Mouse (Mus musculus): ENCODE measurements around the gene Slc6a11. TPM values are rescaled to one million over a fixed set of nuclear protein-coding genes. Genes with fewer than 3 reads are reported as not detected.

Slc6a11 gene
- polyA plus RNA-seq, 1 experiment from 2014 or later, result 0.17 TPM

GRCm38 (mm10) chr6:114273997-114274728 lies 143.1 kb downstream of the Slc6a11 start:
- Histone ChIP-seq H3K4me1 (no peaks in the 10 kb centered on the region), H3K27me3 (peaks cover 42% of the 10 kb centered on the region; the same call in 1 of the 2 replicates), H3K9me3 (replicated peaks) (no peaks in the 10 kb centered on the region), H3K9ac (no peak overlapping the region), H3K36me3 (no peaks in the 10 kb centered on the region), H3K4me3 (replicated peaks) (no peak overlapping the region), H3K27ac (no peak overlapping the region), H3K4me2 (no peak overlapping the region)
- no peak for ATAC-seq (replicated peaks; ENCODE audit: low FRiP score)
- 44% methylated on average over 14 of the region's 14 CpGs for WGBS

DNA sequence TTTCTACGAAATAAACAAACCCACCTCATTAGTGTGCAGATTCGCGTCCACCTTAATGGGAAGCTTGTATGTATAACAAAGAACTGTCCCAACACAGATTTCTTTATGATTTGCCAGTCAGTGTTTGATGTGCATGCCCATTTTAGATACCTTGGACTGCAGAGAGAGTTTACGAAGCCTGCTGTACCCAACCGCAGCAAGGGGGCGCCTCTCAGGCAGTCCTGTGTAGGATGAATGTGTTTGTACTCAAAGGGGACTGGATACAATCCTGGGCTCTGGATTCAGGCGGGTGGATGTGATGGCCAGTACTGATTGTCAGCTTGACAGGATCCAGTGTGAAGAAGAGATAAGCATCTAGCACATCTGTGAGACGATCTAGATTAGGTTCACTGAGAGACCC lies 144.8 kb downstream of the Slc6a11 start:
- WGBS, result 64% methylated on average over 8 of the region's 8 CpGs
- H3K9ac ChIP-seq, result no peak overlapping the region
- H3K36me3 ChIP-seq, result no peaks in the 10 kb centered on the region
- H3K9me3 ChIP-seq (replicated peaks), result no peaks in the 10 kb centered on the region
- no peak overlapping the region for H3K4me3 ChIP-seq (replicated peaks)
- no peak for ATAC-seq (replicated peaks; ENCODE audit: low FRiP score)
- no peak overlapping the region for H3K4me2 ChIP-seq
- no peak overlapping the region for H3K27ac ChIP-seq
- H3K27me3 ChIP-seq, result peaks cover 55% of the 10 kb centered on the region
- H3K4me1 ChIP-seq, result no peaks in the 10 kb centered on the region

DNA sequence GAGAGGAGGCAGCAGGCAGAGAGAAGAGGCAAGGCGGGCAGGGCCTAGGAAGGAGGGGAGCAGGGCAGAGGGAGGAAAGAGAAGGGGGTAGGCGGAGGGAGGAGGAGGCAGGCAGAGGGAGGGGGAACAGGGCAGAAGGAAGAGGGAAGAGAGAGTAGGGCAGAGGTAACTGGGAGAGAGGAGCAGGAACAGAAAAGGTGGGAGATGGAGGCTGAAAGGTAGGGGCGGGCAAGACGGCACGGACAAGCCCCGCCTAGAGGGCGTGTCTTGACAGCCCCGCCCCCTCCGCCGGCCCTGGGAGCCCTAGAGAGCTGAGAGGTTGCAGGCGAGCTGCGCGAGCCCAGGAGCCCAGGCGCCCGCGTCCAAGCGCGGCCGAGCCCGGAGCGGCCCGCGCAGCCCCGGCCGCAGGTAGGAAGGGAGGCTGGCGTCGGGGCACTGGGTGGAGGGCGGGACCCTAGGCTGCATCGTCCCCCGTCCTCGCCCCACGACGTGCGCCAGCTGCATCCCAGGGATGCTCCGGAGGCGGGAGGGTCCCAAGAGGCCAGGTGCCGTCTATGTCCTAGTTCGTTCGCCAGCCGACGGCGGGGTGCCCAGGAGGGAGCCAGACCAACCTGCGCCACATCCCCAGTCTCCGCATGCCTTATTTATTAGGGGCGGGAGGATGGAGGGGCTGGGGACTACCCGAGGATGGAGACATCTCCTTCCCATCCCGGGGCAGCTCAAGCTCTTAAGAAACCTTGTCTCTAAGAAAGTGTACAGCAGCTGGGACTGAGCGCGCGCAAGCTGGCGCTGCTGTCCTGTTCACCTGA lies 151.6 kb downstream of the Slc6a11 start, which contains the start of gene Slc6a1:
Gene Slc6a1, plus strand, starts transcription at position 167 of the 809 bp plus-strand sequence.
- ATAC-seq (replicated peaks; ENCODE audit: low FRiP score), result peak; percentile 91
- H3K4me3 ChIP-seq (replicated peaks), result peak within 1 kb of the TSS; percentile 27
- no peak within 1 kb of the TSS for H3K9ac ChIP-seq
- WGBS, result under 1% methylated on average over 51 of the region's 51 CpGs
- peaks cover 89% of the 10 kb centered on the region for H3K27me3 ChIP-seq
- H3K36me3 ChIP-seq, result no peaks in the 10 kb centered on the region
- no peaks in the 10 kb centered on the region for H3K9me3 ChIP-seq (replicated peaks)
- H3K4me2 ChIP-seq, result peak within 1 kb of the TSS; percentile 49
- no peak within 1 kb of the TSS for H3K27ac ChIP-seq
- H3K4me1 ChIP-seq, result peaks cover 6% of the 10 kb centered on the region

- H3K4me1 ChIP-seq, result peaks cover 6% of the 10 kb centered on the region
- no peaks in the 10 kb centered on the region for H3K9me3 ChIP-seq (replicated peaks)
- H3K36me3 ChIP-seq, result no peaks in the 10 kb centered on the region
- H3K27ac ChIP-seq, result no peak overlapping the region
- ATAC-seq (replicated peaks; ENCODE audit: low FRiP score), result no peak
- H3K4me3 ChIP-seq (replicated peaks), result no peak overlapping the region
- no peak overlapping the region for H3K9ac ChIP-seq
- H3K4me2 ChIP-seq, result no peak overlapping the region
- 16% methylated on average over 8 of the region's 8 CpGs for WGBS
- peaks cover 92% of the 10 kb centered on the region for H3K27me3 ChIP-seq
Observed at GRCm38 (mm10) chr6:114283278-114283770, 152.3 kb downstream of the Slc6a11 start.

DNA sequence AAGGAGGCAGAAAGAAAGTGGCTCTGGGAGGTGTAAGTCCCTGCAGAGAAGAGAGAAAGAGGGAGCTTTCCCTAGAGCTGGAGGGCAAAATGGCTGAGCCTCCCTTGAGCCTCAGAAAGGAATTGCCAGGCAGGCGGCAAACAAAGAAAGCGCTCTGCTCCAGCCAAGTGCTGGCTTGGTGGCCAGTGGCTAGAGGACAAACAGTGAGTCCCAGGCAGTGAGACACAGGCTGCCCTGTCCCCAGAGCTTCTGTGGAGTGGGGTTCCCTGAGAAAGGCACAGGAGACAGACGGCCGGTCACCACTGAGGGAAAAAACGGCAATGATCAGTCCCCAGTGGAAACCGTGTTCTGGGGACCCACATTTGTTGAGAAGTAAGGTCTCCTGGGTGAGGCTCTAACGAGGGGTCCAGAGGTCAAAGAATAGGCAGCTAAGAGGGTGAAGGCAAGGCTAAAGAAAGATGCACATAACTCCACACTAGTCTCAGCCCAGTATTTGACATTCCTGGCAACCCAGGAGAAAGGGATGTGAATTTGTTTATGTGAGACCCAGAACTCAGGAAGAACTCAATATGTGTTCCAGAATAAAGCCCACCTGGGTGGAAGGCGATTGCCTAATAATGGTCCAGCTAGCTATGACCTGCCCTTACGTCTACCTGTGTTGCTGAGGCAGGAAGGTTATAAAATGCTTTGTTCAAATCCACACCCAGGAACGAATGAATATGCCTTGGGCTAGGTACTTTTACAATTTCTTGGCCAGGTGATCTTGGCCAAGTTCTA lies 153.1 kb downstream of the Slc6a11 start:
- 48% methylated on average over 10 of the region's 10 CpGs for WGBS
- Histone ChIP-seq H3K4me2 (no peak overlapping the region), H3K27ac (no peak overlapping the region), H3K4me1 (peaks cover 6% of the 10 kb centered on the region), H3K9me3 (replicated peaks) (no peaks in the 10 kb centered on the region), H3K27me3 (peaks cover 93% of the 10 kb centered on the region), H3K36me3 (no peaks in the 10 kb centered on the region), H3K4me3 (replicated peaks) (no peak overlapping the region), H3K9ac (no peak overlapping the region)
- ATAC-seq (replicated peaks; ENCODE audit: low FRiP score), result no peak

- H3K27ac ChIP-seq, result no peak overlapping the region
- no peaks in the 10 kb centered on the region for H3K9me3 ChIP-seq (replicated peaks)
- H3K4me1 ChIP-seq, result peaks cover 6% of the 10 kb centered on the region
- 38% methylated on average over 4 of the region's 4 CpGs for WGBS
- no peak overlapping the region for H3K4me2 ChIP-seq
- no peak overlapping the region for H3K4me3 ChIP-seq (replicated peaks)
- no peaks in the 10 kb centered on the region for H3K36me3 ChIP-seq
- ATAC-seq (replicated peaks; ENCODE audit: low FRiP score), result no peak
- H3K9ac ChIP-seq, result no peak overlapping the region
- H3K27me3 ChIP-seq, result peaks cover 94% of the 10 kb centered on the region
Observed at GRCm38 (mm10) chr6:114285424-114285823, 154.4 kb downstream of the Slc6a11 start.

DNA sequence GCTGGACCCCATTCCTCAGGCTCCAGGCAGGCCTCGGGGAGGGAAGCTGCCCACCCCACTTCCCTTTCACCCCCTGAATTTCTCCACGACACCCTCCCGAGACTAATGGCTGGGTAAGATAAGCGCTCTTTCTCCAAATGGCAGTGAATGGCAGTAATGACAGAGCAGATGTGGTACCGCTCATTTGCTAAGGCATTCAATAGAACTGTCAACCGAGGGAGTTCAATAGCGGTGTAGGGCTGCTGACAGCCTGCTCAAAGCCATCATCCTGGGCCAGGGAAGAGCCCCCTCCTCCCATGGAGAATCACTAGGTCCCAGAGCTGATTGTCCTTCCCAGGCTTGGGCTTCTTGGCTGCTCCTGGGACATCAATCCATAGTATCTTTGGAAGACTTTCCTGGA lies 158.1 kb downstream of the Slc6a11 start:
- Histone ChIP-seq H3K27ac (no peak overlapping the region), H3K36me3 (no peaks in the 10 kb centered on the region), H3K4me2 (no peak overlapping the region), H3K27me3 (peaks cover 71% of the 10 kb centered on the region), H3K9ac (no peak overlapping the region), H3K4me3 (replicated peaks) (no peak overlapping the region), H3K4me1 (no peaks in the 10 kb centered on the region), H3K9me3 (replicated peaks) (no peaks in the 10 kb centered on the region)
- no peak for ATAC-seq (replicated peaks; ENCODE audit: low FRiP score)
- WGBS, result 19% methylated on average over 7 of the region's 7 CpGs

DNA sequence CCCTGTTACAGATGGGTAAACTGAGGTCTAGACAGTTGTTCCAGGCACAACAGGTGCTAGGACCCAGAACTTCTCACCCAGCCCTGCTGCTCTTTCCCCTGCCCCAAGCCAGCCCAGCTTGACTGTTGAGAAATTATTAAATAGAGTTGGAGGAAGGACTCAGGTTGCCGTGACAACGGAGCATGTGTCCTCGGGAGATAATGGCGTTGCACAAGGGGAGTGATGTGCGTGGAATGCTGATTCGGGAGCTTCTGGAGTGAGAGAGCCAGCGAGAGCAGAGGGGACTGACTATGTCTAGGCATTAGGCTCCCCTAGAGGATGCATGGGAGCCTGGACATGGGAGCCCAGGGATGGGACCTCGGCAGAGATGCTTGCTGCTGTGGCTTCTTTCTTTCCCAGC lies 159.1 kb downstream of the Slc6a11 start:
- H3K36me3 ChIP-seq, result no peaks in the 10 kb centered on the region
- H3K4me1 ChIP-seq, result no peaks in the 10 kb centered on the region
- peaks cover 60% of the 10 kb centered on the region for H3K27me3 ChIP-seq
- WGBS, result 57% methylated on average over 8 of the region's 8 CpGs
- no peak overlapping the region for H3K9ac ChIP-seq
- H3K4me3 ChIP-seq (replicated peaks), result no peak overlapping the region
- H3K27ac ChIP-seq, result no peak overlapping the region
- ATAC-seq (replicated peaks; ENCODE audit: low FRiP score), result no peak
- H3K4me2 ChIP-seq, result no peak overlapping the region
- H3K9me3 ChIP-seq (replicated peaks), result no peaks in the 10 kb centered on the region

DNA sequence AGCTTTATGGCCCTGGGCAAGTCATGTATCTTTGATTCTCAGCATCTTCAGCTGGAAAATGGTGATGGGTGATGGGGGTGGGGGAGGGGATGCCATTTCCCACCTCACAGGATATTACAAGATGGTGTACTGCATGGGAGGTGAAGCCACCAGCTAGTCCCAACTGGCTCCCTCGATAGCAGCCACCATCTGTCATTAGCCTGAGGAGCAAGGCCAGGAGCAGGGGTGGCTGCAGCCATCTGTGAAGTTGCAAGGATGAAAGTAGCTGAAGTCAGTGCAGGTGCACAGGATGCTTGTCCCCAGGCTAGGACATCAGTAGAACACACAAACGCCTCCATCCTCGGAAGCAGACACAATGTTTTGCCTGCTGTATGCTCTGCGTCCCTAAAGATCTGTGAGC lies 159.9 kb downstream of the Slc6a11 start:
- peaks cover 53% of the 10 kb centered on the region for H3K27me3 ChIP-seq

DNA sequence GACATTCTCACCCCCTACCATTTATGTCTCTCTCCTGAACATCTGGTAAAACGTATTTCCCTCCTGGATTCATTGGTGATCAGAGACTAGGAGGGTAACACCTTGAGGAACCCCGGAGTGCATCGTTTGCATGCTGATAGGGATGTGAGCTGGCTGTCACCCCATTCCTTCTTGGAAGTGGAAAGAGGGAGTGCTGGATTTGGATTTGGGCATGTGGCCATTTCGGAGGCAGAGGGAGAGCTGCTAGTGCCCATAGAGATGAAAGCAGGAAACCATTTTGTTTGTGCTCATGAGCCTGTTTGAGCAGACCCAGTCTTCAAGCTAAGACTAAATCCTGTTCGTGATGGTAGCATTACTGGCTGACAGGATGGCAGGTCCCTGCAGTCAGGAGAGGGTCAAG lies 160.4 kb downstream of the Slc6a11 start:
- Histone ChIP-seq H3K4me1 (no peaks in the 10 kb centered on the region), H3K4me3 (replicated peaks) (no peak overlapping the region), H3K27ac (no peak overlapping the region), H3K36me3 (no peaks in the 10 kb centered on the region), H3K4me2 (no peak overlapping the region), H3K27me3 (peaks cover 48% of the 10 kb centered on the region), H3K9ac (no peak overlapping the region), H3K9me3 (replicated peaks) (no peaks in the 10 kb centered on the region)
- 52% methylated on average over 5 of the region's 5 CpGs for WGBS
- ATAC-seq (replicated peaks; ENCODE audit: low FRiP score), result no peak

More for the DNA sequence above, 159.9 kb downstream of the Slc6a11 start:
- WGBS, result 59% methylated on average over 4 of the region's 4 CpGs
- Histone ChIP-seq H3K4me3 (replicated peaks) (no peak overlapping the region), H3K9ac (no peak overlapping the region), H3K9me3 (replicated peaks) (no peaks in the 10 kb centered on the region), H3K36me3 (no peaks in the 10 kb centered on the region), H3K4me1 (no peaks in the 10 kb centered on the region), H3K27ac (no peak overlapping the region), H3K4me2 (no peak overlapping the region)
- no peak for ATAC-seq (replicated peaks; ENCODE audit: low FRiP score)

DNA sequence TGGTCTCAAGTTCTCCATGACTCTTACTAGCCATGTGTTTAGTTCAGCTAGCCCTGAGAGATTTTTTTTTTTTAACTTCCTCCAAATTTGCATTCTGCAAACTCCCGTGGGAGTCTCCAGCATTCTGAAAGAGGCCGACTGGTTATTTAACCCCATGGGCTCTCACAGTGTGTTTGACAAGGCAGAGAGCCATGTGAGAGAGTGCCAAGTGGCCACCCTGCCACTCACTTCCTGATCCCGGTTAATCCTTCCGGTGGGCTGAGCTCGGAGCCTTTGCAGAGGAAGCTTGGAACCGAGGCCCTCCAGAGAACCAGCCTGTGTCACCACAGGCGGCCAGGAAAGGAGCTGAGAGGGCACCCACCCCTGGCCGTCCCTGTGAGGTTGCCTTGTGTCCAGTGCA lies 162.5 kb downstream of the Slc6a11 start:
- H3K27me3 ChIP-seq, result peaks cover 31% of the 10 kb centered on the region
- H3K4me1 ChIP-seq, result peaks cover 3% of the 10 kb centered on the region; the same call in 1 of the 2 replicates
- 36% methylated on average over 8 of the region's 8 CpGs for WGBS
- no peak overlapping the region for H3K4me2 ChIP-seq
- no peak for ATAC-seq (replicated peaks; ENCODE audit: low FRiP score)
- H3K4me3 ChIP-seq (replicated peaks), result no peak overlapping the region
- H3K9me3 ChIP-seq (replicated peaks), result no peaks in the 10 kb centered on the region
- no peak overlapping the region for H3K9ac ChIP-seq
- H3K36me3 ChIP-seq, result no peaks in the 10 kb centered on the region
- H3K27ac ChIP-seq, result no peak overlapping the region

Measured in kidney, embryonic 15.5 days (tissue).